Mouse (Mus musculus): ENCODE data around the gene Zdhhc25. TPM values are rescaled to one million over a fixed set of nuclear protein-coding genes. Genes with fewer than 3 reads are reported as not detected.

Gene Zdhhc25
- polyA plus RNA-seq (2016; fragmentation: Nextera tagmentation; extraction: Ambion mirVana) = not detected in 2 replicates

DNA sequence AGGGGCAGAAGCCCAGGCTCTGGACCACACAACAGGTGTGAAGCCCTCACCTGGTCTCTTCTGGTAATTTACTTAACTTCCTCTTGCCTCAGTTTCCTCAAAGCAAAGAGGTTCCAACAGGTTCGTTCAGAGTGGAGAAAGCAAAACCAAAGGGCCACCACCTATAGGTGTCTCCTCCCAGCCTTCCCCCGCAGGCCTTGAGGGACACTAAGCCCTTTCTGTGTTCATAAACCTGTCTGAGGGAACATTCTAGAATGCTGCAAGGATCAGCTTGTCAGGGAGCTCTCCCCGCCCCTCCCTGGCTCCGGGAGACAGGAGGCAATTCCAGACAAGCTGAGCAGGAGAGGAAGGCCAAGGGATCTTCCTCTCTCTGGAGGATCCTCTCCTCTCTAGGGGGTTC is at the start of gene Zdhhc25:
TSS of gene Zdhhc25 (plus strand) at position 301 of the 400 bp plus-strand sequence.
- 94% methylated on average over 4 of the region's 4 CpGs for WGBS
- Histone ChIP-seq H3K27ac (no peak within 1 kb of the TSS), H3K36me3 (replicated peaks) (no peaks in the 10 kb centered on the region), H3K9me3 (peaks cover 3% of the 10 kb centered on the region; the same call in 1 of the 2 replicates), H3K4me3 (no peak within 1 kb of the TSS), H3K4me1 (no peaks in the 10 kb centered on the region), H3K27me3 (ENCODE audit: poor library complexity, severe bottlenecking) (no peaks in the 10 kb centered on the region)
- no peak for DNase-seq (ENCODE audit: extremely low spot score, low spot score)

- 96% methylated on average over 9 of the region's 9 CpGs for WGBS
- Histone ChIP-seq H3K36me3 (replicated peaks) (no peaks in the 10 kb centered on the region), H3K4me3 (no peak overlapping the region), H3K27ac (no peak overlapping the region), H3K4me1 (no peaks in the 10 kb centered on the region), H3K27me3 (ENCODE audit: poor library complexity, severe bottlenecking) (no peaks in the 10 kb centered on the region), H3K9me3 (no peaks in the 10 kb centered on the region)
- no peak for DNase-seq (ENCODE audit: extremely low spot score, low spot score)
These were observed 47.2 kb upstream of the Zdhhc25 start for GRCm38 (mm10) chr15:88552852-88553251.

GRCm38 (mm10) chr15:88555476-88555875 is 44.6 kb upstream of the Zdhhc25 start:
- Histone ChIP-seq H3K27ac (no peak overlapping the region), H3K4me3 (no peak overlapping the region), H3K27me3 (ENCODE audit: poor library complexity, severe bottlenecking) (peaks cover 8% of the 10 kb centered on the region; the same call in 1 of the 2 replicates), H3K9me3 (no peaks in the 10 kb centered on the region), H3K4me1 (peaks cover 3% of the 10 kb centered on the region), H3K36me3 (replicated peaks) (no peaks in the 10 kb centered on the region)
- peak; percentile 48 for DNase-seq (ENCODE audit: extremely low spot score, low spot score)
- 23% methylated on average over 8 of the region's 8 CpGs for WGBS

- DNase-seq (ENCODE audit: extremely low spot score, low spot score) = no peak
- 65% methylated on average over 6 of the region's 6 CpGs for WGBS
- no peak overlapping the region for H3K27ac ChIP-seq
- H3K27me3 ChIP-seq (ENCODE audit: poor library complexity, severe bottlenecking) = peaks cover 8% of the 10 kb centered on the region; the same call in 1 of the 2 replicates
- H3K4me1 ChIP-seq = peaks cover 15% of the 10 kb centered on the region
- no peaks in the 10 kb centered on the region for H3K36me3 ChIP-seq (replicated peaks)
- no peak overlapping the region for H3K4me3 ChIP-seq
- no peaks in the 10 kb centered on the region for H3K9me3 ChIP-seq
These were observed 39.5 kb upstream of the Zdhhc25 start for GRCm38 (mm10) chr15:88560637-88561036.

GRCm38 (mm10) chr15:88561058-88561730 is 38.9 kb upstream of the Zdhhc25 start:
- H3K27ac ChIP-seq = no peak overlapping the region
- peaks cover 15% of the 10 kb centered on the region for H3K4me1 ChIP-seq
- peak; percentile 24 for DNase-seq (ENCODE audit: extremely low spot score, low spot score)
- no peaks in the 10 kb centered on the region for H3K9me3 ChIP-seq
- WGBS = 12% methylated on average over 22 of the region's 22 CpGs
- peak overlapping the region; percentile 36 for H3K4me3 ChIP-seq
- no peaks in the 10 kb centered on the region for H3K36me3 ChIP-seq (replicated peaks)
- H3K27me3 ChIP-seq (ENCODE audit: poor library complexity, severe bottlenecking) = peaks cover 8% of the 10 kb centered on the region; the same call in 1 of the 2 replicates

- Histone ChIP-seq H3K27ac (no peak overlapping the region), H3K9me3 (no peaks in the 10 kb centered on the region), H3K4me1 (peaks cover 14% of the 10 kb centered on the region), H3K36me3 (replicated peaks) (no peaks in the 10 kb centered on the region), H3K27me3 (ENCODE audit: poor library complexity, severe bottlenecking) (no peaks in the 10 kb centered on the region), H3K4me3 (no peak overlapping the region)
- 92% methylated on average over 9 of the region's 9 CpGs for WGBS
- no peak for DNase-seq (ENCODE audit: extremely low spot score, low spot score)
These were observed 34.8 kb upstream of the Zdhhc25 start for GRCm38 (mm10) chr15:88565307-88565706.

GRCm38 (mm10) chr15:88565806-88566205 is 34.3 kb upstream of the Zdhhc25 start:
- H3K9me3 ChIP-seq = no peaks in the 10 kb centered on the region
- H3K4me3 ChIP-seq = no peak overlapping the region
- peaks cover 9% of the 10 kb centered on the region for H3K4me1 ChIP-seq
- WGBS = 83% methylated on average over 4 of the region's 4 CpGs
- no peak for DNase-seq (ENCODE audit: extremely low spot score, low spot score)
- H3K27me3 ChIP-seq (ENCODE audit: poor library complexity, severe bottlenecking) = no peaks in the 10 kb centered on the region
- H3K27ac ChIP-seq = no peak overlapping the region
- H3K36me3 ChIP-seq (replicated peaks) = no peaks in the 10 kb centered on the region

DNA sequence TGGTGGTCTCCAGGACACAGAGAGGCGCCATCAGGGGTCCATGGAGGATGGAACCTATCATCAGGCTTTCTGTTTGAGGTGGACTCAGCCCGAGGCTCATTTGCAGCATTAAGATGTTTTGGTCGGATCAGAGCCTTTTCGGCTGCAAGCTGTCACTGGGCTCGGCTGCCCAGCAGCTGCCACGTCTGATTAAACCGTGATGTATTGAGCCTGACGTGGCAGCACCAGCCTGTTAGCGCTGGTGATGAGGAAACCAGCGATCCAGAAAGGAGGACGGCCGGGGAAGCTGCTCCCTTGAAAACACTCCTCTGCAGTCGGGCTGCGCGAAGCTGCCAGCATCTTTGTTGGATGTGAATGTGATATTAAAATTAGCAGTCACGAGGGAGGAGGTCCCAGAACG is 29.4 kb upstream of the Zdhhc25 start:
- Histone ChIP-seq H3K4me3 (no peak overlapping the region), H3K27me3 (ENCODE audit: poor library complexity, severe bottlenecking) (no peaks in the 10 kb centered on the region), H3K9me3 (no peaks in the 10 kb centered on the region), H3K4me1 (no peaks in the 10 kb centered on the region), H3K27ac (no peak overlapping the region), H3K36me3 (replicated peaks) (no peaks in the 10 kb centered on the region)
- DNase-seq (ENCODE audit: extremely low spot score, low spot score) = no peak
- WGBS = 81% methylated on average over 17 of the region's 17 CpGs

- Histone ChIP-seq H3K4me3 (no peak overlapping the region), H3K27ac (no peak overlapping the region), H3K4me1 (no peaks in the 10 kb centered on the region), H3K27me3 (ENCODE audit: poor library complexity, severe bottlenecking) (no peaks in the 10 kb centered on the region), H3K36me3 (replicated peaks) (no peaks in the 10 kb centered on the region), H3K9me3 (no peaks in the 10 kb centered on the region)
- 94% methylated on average over 6 of the region's 6 CpGs for WGBS
- DNase-seq (ENCODE audit: extremely low spot score, low spot score) = no peak
These were observed 20.6 kb upstream of the Zdhhc25 start for GRCm38 (mm10) chr15:88579461-88579860.

DNA sequence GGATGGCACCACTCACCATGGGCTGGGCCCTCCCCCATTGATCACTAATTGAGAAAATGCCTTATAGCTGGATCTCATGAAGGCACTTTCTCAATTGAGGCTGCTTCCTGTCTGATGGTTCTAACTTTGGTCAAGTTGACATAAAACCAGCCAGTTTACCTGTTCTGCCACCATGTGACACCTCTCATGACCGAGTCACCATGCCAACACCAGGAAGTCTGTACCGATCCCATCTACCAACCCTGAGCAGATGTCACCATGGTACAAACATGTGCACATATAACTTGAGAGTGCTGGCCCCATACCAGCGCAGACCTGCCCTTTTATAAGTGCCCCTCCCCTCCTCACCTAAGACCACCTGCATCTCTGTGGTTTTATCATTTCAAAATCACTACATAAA is 2.4 kb downstream of the Zdhhc25 start:
- no peaks in the 10 kb centered on the region for H3K27me3 ChIP-seq (ENCODE audit: poor library complexity, severe bottlenecking)
- no peaks in the 10 kb centered on the region for H3K9me3 ChIP-seq
- no peak overlapping the region for H3K27ac ChIP-seq
- H3K4me1 ChIP-seq = no peaks in the 10 kb centered on the region
- no peak overlapping the region for H3K4me3 ChIP-seq
- DNase-seq (ENCODE audit: extremely low spot score, low spot score) = no peak
- 93% methylated on average over 3 of the region's 3 CpGs for WGBS
- no peaks in the 10 kb centered on the region for H3K36me3 ChIP-seq (replicated peaks)

DNA sequence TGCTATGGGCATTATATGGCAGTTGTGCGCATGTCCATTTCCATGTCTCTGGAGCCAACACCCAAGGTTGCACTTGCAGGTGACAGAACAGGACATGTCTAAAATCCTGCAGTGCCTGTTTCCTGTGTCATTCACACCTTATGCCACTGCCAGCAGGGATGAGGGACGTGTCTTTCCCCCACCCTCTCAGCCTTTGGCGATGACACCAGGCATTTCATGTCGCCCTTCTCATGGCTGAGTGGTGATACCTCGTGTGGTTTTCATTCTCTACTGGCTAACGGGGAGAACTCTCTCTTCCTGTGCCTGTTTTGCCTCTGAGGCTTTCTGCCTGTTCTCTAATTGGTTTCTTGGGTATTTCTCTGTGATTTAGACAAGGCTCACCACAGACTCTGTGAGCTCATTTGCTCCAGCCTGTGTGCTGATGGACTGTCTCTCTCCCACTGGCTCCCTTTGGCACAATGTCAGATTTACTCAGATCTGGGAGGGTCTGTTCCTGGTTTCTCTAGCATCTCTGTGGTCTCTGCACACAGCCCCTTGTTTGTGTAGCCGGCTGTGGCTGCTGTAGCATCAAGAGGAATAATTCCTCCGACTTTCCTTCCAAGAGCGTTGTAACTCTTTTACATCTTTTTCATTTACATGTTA is 3.1 kb downstream of the Zdhhc25 start:
- no peaks in the 10 kb centered on the region for H3K36me3 ChIP-seq (replicated peaks)
- H3K4me1 ChIP-seq = no peaks in the 10 kb centered on the region
- no peaks in the 10 kb centered on the region for H3K27me3 ChIP-seq (ENCODE audit: poor library complexity, severe bottlenecking)
- WGBS = 84% methylated on average over 9 of the region's 9 CpGs
- no peak for DNase-seq (ENCODE audit: extremely low spot score, low spot score)
- H3K27ac ChIP-seq = no peak overlapping the region
- no peaks in the 10 kb centered on the region for H3K9me3 ChIP-seq
- no peak overlapping the region for H3K4me3 ChIP-seq

GRCm38 (mm10) chr15:88603733-88604119 is 3.6 kb downstream of the Zdhhc25 start:
- no peak overlapping the region for H3K4me3 ChIP-seq
- no peaks in the 10 kb centered on the region for H3K36me3 ChIP-seq (replicated peaks)
- no peaks in the 10 kb centered on the region for H3K9me3 ChIP-seq
- WGBS = 90% methylated on average over 1 of the region's 1 CpGs
- no peaks in the 10 kb centered on the region for H3K4me1 ChIP-seq
- H3K27ac ChIP-seq = no peak overlapping the region
- no peak for DNase-seq (ENCODE audit: extremely low spot score, low spot score)
- no peaks in the 10 kb centered on the region for H3K27me3 ChIP-seq (ENCODE audit: poor library complexity, severe bottlenecking)

DNA sequence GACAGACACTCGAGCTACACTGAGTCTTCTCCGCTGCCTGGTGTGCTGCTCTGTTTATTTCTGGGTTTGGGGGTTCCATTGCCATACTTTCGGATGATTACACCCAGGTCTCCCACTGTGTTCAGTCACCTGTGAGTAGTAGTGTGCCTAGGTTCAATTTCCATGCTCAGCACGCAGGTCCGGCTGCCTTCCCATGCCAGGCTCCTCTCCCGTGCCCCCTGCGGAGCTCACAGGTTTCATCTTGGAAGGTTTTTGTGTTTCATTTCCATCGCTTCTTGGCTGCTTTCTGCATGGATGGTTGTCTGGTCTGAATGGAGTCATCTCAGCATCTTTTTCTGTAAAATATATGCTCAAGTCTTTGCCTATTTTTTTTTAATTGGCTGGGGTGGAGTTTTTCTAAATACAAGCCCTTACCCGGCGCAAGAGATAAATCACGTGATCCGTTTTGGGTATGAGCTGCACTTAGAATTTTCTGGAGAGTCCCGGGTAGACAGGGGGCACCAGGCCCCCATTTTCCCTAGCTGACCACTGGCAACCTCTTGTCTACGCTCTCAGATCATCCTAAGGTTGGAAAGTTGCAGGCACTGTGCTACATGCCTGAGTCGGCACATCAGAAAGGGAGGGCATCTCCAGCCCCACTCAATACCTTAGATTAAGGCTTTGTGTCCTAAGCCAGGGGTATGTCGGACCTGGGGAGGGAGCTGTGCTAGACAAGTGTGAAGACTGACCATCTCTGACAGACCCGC is 4.7 kb downstream of the Zdhhc25 start:
- Histone ChIP-seq H3K4me3 (no peak overlapping the region), H3K9me3 (no peaks in the 10 kb centered on the region), H3K27me3 (ENCODE audit: poor library complexity, severe bottlenecking) (no peaks in the 10 kb centered on the region), H3K4me1 (no peaks in the 10 kb centered on the region), H3K36me3 (replicated peaks) (no peaks in the 10 kb centered on the region), H3K27ac (no peak overlapping the region)
- no peak for DNase-seq (ENCODE audit: extremely low spot score, low spot score)
- 89% methylated on average over 17 of the region's 17 CpGs for WGBS

Data from forebrain, embryonic 10.5 days (tissue).